Mouse (Mus musculus) heart, embryonic 11.5 days (tissue): ENCODE measurements around the gene Crtam. TPM values are rescaled to one million over a fixed set of nuclear protein-coding genes. Genes with fewer than 3 reads are reported as not detected.

Experiments used
- ATAC-seq: fragments of 200-750 bp; cut with Nextera tagmentation; replicated peaks from 2 replicates; pipeline ENCODE4 v1.8.0; 2017; ENCODE audit warnings: moderate library complexity; ENCODE audit not compliant: insufficient number of reproducible peaks, low FRiP score, low TSS enrichment
- H3K27ac ChIP-seq: fragments of 300-500 bp; sonication (generic); 2 replicates; pipeline ENCODE4 v1.5.1; 2014; ENCODE audit warnings: mild to moderate bottlenecking, low read depth, low read length
- H3K27me3 ChIP-seq: fragments of 300-500 bp; sonication (generic); 2 replicates; pipeline ENCODE4 v1.6.1; 2014; ENCODE audit warnings: mild to moderate bottlenecking, low read length, mixed read lengths; ENCODE audit not compliant: control insufficient read depth, insufficient read depth
- H3K36me3 ChIP-seq: fragments of 300-500 bp; sonication (generic); 2 replicates; pipeline ENCODE4 v1.6.1; 2014; ENCODE audit warnings: mild to moderate bottlenecking, low read length, moderate library complexity, mixed read lengths; ENCODE audit not compliant: control insufficient read depth, insufficient read depth
- H3K4me1 ChIP-seq: fragments of 300-500 bp; sonication (generic); 2 replicates; pipeline ENCODE4 v1.6.1; 2014; ENCODE audit warnings: low read length; ENCODE audit not compliant: control insufficient read depth, insufficient read depth
- H3K4me2 ChIP-seq: fragments of 300-500 bp; sonication (generic); 2 replicates; pipeline ENCODE4 v1.6.1; 2014; ENCODE audit warnings: mild to moderate bottlenecking, moderate library complexity
- H3K4me3 ChIP-seq: fragments of 300-500 bp; sonication (generic); 2 replicates; pipeline ENCODE4 v1.5.1; 2014; ENCODE audit warnings: low read depth, low read length
- H3K9ac ChIP-seq: fragments of 300-500 bp; sonication (generic); 2 replicates; pipeline ENCODE4 v1.6.1; 2014; ENCODE audit warnings: mild to moderate bottlenecking, low read depth, low read length, moderate library complexity
- H3K9me3 ChIP-seq: fragments of 300-500 bp; sonication (generic); replicated peaks from 2 replicates; pipeline ENCODE4 v1.6.1; 2016; ENCODE audit warnings: low read length; ENCODE audit not compliant: control insufficient read depth
- WGBS: fragments of 180-500 bp; shearing (Covaris S2); extraction: QIAGEN DNeasy Blood & Tissue Kit; methylation state at CpG from one replicate; pipeline ENCODE4 v1.1.7; 2014; ENCODE audit not compliant: insufficient replicate concordance; 5-methylcytosine and 5-hydroxymethylcytosine counted together
- polyA plus RNA-seq: library from polyadenylated mRNA; unstranded; fragments of >200 nt; fragmentation: Nextera tagmentation; extraction: Ambion mirVana; gene quantifications from 2 replicates; pipeline ENCODE4 v1.2.1, GENCODE M21; 2014

The Crtam gene
- polyA plus RNA-seq, result 0.13 and 0.15 TPM in 2 replicates

GRCm38 (mm10) chr9:41004415-41004814 lies at the start of gene Crtam:
Crtam (minus strand) TSS chr9:41004628.
- Histone ChIP-seq H3K27ac (no peak within 1 kb of the TSS), H3K36me3 (no peaks in the 10 kb centered on the region)
- 23% methylated on average over 4 of the region's 4 CpGs for WGBS

GRCm38 (mm10) chr9:41054166-41054565 lies 49.7 kb upstream of the Crtam start:
- ATAC-seq, result no peak
- peaks cover 21% of the 10 kb centered on the region for H3K4me1 ChIP-seq
- H3K36me3 ChIP-seq, result no peaks in the 10 kb centered on the region
- no peaks in the 10 kb centered on the region for H3K27me3 ChIP-seq
- no peak overlapping the region for H3K4me2 ChIP-seq
- no peak overlapping the region for H3K27ac ChIP-seq
- 84% methylated on average over 9 of the region's 9 CpGs for WGBS
- no peak overlapping the region for H3K4me3 ChIP-seq
- H3K9ac ChIP-seq, result no peak overlapping the region
- H3K9me3 ChIP-seq, result peaks cover 3% of the 10 kb centered on the region; the same call in 1 of the 2 replicates

More at GRCm38 (mm10) chr9:41004415-41004814, at the start of gene Crtam:
- H3K4me1 ChIP-seq, result no peaks in the 10 kb centered on the region
- no peak within 1 kb of the TSS for H3K4me3 ChIP-seq
- no peak within 1 kb of the TSS for H3K9ac ChIP-seq
- H3K9me3 ChIP-seq, result no peaks in the 10 kb centered on the region
- H3K27me3 ChIP-seq, result no peaks in the 10 kb centered on the region
- no peak within 1 kb of the TSS for H3K4me2 ChIP-seq
- ATAC-seq, result no peak

GRCm38 (mm10) chr9:41053478-41053877 lies 49.0 kb upstream of the Crtam start:
- Histone ChIP-seq H3K9me3 (peaks cover 3% of the 10 kb centered on the region; the same call in 1 of the 2 replicates), H3K4me1 (peaks cover 23% of the 10 kb centered on the region), H3K36me3 (no peaks in the 10 kb centered on the region), H3K27ac (no peak overlapping the region), H3K4me2 (no peak overlapping the region), H3K4me3 (no peak overlapping the region), H3K27me3 (no peaks in the 10 kb centered on the region), H3K9ac (no peak overlapping the region)
- 62% methylated on average over 4 of the region's 4 CpGs for WGBS
- no peak for ATAC-seq

GRCm38 (mm10) chr9:41051080-41051932 lies 46.9 kb upstream of the Crtam start:
- 43% methylated on average over 11 of the region's 11 CpGs for WGBS
- no peak overlapping the region for H3K4me3 ChIP-seq
- no peaks in the 10 kb centered on the region; the same call in 1 of the 2 replicates for H3K36me3 ChIP-seq
- no peaks in the 10 kb centered on the region for H3K27me3 ChIP-seq
- H3K9me3 ChIP-seq, result peaks cover 3% of the 10 kb centered on the region; the same call in 1 of the 2 replicates
- no peak overlapping the region for H3K27ac ChIP-seq
- ATAC-seq, result no peak; the same call in 1 of the 2 replicates
- no peak overlapping the region for H3K4me2 ChIP-seq
- H3K9ac ChIP-seq, result no peak overlapping the region
- peaks cover 24% of the 10 kb centered on the region for H3K4me1 ChIP-seq

GRCm38 (mm10) chr9:41050331-41051079 lies 46.1 kb upstream of the Crtam start:
- Histone ChIP-seq H3K4me2 (no peak overlapping the region), H3K4me1 (peaks cover 24% of the 10 kb centered on the region), H3K36me3 (no peaks in the 10 kb centered on the region; the same call in 1 of the 2 replicates), H3K9me3 (peaks cover 3% of the 10 kb centered on the region; the same call in 1 of the 2 replicates), H3K27me3 (no peaks in the 10 kb centered on the region), H3K9ac (no peak overlapping the region), H3K4me3 (no peak overlapping the region), H3K27ac (no peak overlapping the region)
- no peak for ATAC-seq
- 56% methylated on average over 12 of the region's 12 CpGs for WGBS

GRCm38 (mm10) chr9:41049282-41049681 lies 44.9 kb upstream of the Crtam start:
- Histone ChIP-seq H3K9ac (no peak overlapping the region), H3K27me3 (no peaks in the 10 kb centered on the region), H3K4me1 (peaks cover 24% of the 10 kb centered on the region), H3K36me3 (no peaks in the 10 kb centered on the region; the same call in 1 of the 2 replicates), H3K4me3 (no peak overlapping the region), H3K4me2 (no peak overlapping the region), H3K9me3 (peaks cover 3% of the 10 kb centered on the region; the same call in 1 of the 2 replicates), H3K27ac (no peak overlapping the region)
- ATAC-seq, result no peak
- WGBS, result 46% methylated on average over 7 of the region's 7 CpGs

- Histone ChIP-seq H3K4me2 (no peak overlapping the region), H3K27me3 (no peaks in the 10 kb centered on the region), H3K4me1 (peaks cover 24% of the 10 kb centered on the region), H3K9ac (no peak overlapping the region), H3K27ac (no peak overlapping the region), H3K36me3 (no peaks in the 10 kb centered on the region; the same call in 1 of the 2 replicates), H3K4me3 (no peak overlapping the region), H3K9me3 (peaks cover 2% of the 10 kb centered on the region; the same call in 1 of the 2 replicates)
- WGBS, result 78% methylated on average over 3 of the region's 3 CpGs
- ATAC-seq, result no peak
These were observed 44.4 kb upstream of the Crtam start for GRCm38 (mm10) chr9:41048820-41049219.

- WGBS, result 90% methylated on average over 7 of the region's 7 CpGs
These were observed 43.8 kb upstream of the Crtam start for GRCm38 (mm10) chr9:41048216-41048615.

More at GRCm38 (mm10) chr9:41048216-41048615, 43.8 kb upstream of the Crtam start:
- H3K27ac ChIP-seq, result no peak overlapping the region
- no peak overlapping the region for H3K9ac ChIP-seq
- no peaks in the 10 kb centered on the region for H3K9me3 ChIP-seq
- no peak for ATAC-seq
- H3K4me2 ChIP-seq, result no peak overlapping the region
- no peak overlapping the region for H3K4me3 ChIP-seq
- no peaks in the 10 kb centered on the region; the same call in 1 of the 2 replicates for H3K36me3 ChIP-seq
- H3K4me1 ChIP-seq, result peaks cover 24% of the 10 kb centered on the region
- no peaks in the 10 kb centered on the region for H3K27me3 ChIP-seq
